Mouse (Mus musculus) liver, embryonic 12.5 days (tissue): ENCODE results near the gene Bcat1. TPM values are rescaled to one million over a fixed set of nuclear protein-coding genes. Genes with fewer than 3 reads are reported as not detected.

ENCODE experiments used
- ATAC-seq: fragments of 200-750 bp; cut with Nextera tagmentation; 2 replicates; pipeline ENCODE4 v1.8.0; 2017; ENCODE audit warnings: moderate number of reproducible peaks, mild to moderate bottlenecking, moderate library complexity
- H3K27ac ChIP-seq: fragments of 300-500 bp; sonication (generic); 2 replicates; pipeline ENCODE4 v1.5.1; 2016; ENCODE audit warnings: mild to moderate bottlenecking
- H3K27me3 ChIP-seq: fragments of 300-500 bp; sonication (generic); replicated peaks from 2 replicates; pipeline ENCODE4 v1.6.1; 2016; ENCODE audit warnings: mild to moderate bottlenecking, moderate library complexity
- H3K36me3 ChIP-seq: fragments of 300-500 bp; sonication (generic); 2 replicates; pipeline ENCODE4 v1.6.1; 2016; ENCODE audit warnings: mild to moderate bottlenecking, moderate library complexity
- H3K4me1 ChIP-seq: fragments of 300-500 bp; sonication (generic); 2 replicates; pipeline ENCODE4 v1.6.1; 2016
- H3K4me2 ChIP-seq: fragments of 300-500 bp; sonication (generic); 2 replicates; pipeline ENCODE4 v1.6.1; 2016; ENCODE audit warnings: mild to moderate bottlenecking, moderate library complexity
- H3K4me3 ChIP-seq: fragments of 300-500 bp; sonication (generic); 2 replicates; pipeline ENCODE4 v1.5.1; 2016; ENCODE audit warnings: mild to moderate bottlenecking, moderate library complexity
- H3K9ac ChIP-seq: fragments of 300-500 bp; sonication (generic); 2 replicates; pipeline ENCODE4 v1.6.1; 2016; ENCODE audit warnings: mild to moderate bottlenecking, moderate library complexity
- H3K9me3 ChIP-seq: fragments of 300-500 bp; sonication (generic); replicated peaks from 2 replicates; pipeline ENCODE4 v1.6.1; 2016; ENCODE audit warnings: mild to moderate bottlenecking, moderate library complexity
- WGBS: fragments of 180-500 bp; shearing (Covaris S2); methylation state at CpG from one replicate; pipeline ENCODE4 v1.1.7; 2016; ENCODE audit not compliant: insufficient replicate concordance; 5-methylcytosine and 5-hydroxymethylcytosine counted together
- polyA plus RNA-seq: library from polyadenylated mRNA; unstranded; fragments of >200 nt; fragmentation: Nextera tagmentation; extraction: Ambion mirVana; gene quantifications from 2 replicates; pipeline ENCODE4 v1.2.1, GENCODE M21; 2016

Gene Bcat1
- polyA plus RNA-seq, 1 experiment from 2014 or later, result 0.93 TPM

DNA sequence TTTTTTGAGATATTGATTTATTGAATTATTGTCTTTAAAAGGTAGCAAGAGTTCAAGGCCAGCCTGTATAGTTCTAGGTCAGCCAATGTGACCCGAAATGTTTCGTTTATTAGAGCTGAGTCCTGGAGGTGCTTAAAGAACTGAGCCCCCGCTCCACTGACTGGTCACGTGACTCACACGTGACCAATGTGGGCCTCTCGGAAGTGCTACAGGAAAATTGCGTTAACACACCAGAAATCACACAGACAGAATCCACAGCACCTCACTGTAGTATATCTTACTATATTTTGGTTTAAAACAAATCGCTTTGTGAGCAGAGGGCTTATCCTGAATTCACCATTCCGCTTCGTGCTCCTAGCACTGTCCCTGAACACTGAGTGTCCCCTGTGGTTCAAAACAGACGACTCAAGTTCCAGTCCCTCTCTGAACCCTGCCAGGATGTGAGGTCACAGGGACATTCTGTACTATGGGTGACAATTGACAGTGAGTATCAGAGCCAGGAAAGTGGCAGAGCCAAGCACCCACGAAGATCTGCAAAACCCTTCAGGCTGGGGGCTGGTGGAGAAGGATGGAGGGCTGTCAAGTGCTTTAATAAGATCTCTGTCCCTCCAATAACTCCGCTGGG, 29.6 kb downstream of the Bcat1 start:
- WGBS, result 71% methylated on average over 13 of the region's 13 CpGs
- H3K36me3 ChIP-seq, result no peaks in the 10 kb centered on the region
- no peak overlapping the region for H3K9ac ChIP-seq
- H3K4me1 ChIP-seq, result no peaks in the 10 kb centered on the region
- peaks cover 43% of the 10 kb centered on the region for H3K27me3 ChIP-seq
- no peaks in the 10 kb centered on the region for H3K9me3 ChIP-seq
- H3K4me3 ChIP-seq, result no peak overlapping the region
- no peak overlapping the region for H3K4me2 ChIP-seq
- no peak for ATAC-seq
- no peak overlapping the region for H3K27ac ChIP-seq

GRCm38 (mm10) chr6:145044916-145045574, 30.9 kb downstream of the Bcat1 start:
- WGBS, result 79% methylated on average over 20 of the region's 20 CpGs
- H3K9ac ChIP-seq, result no peak overlapping the region
- ATAC-seq, result no peak
- no peaks in the 10 kb centered on the region for H3K36me3 ChIP-seq
- H3K4me1 ChIP-seq, result no peaks in the 10 kb centered on the region
- peaks cover 38% of the 10 kb centered on the region for H3K27me3 ChIP-seq
- H3K9me3 ChIP-seq, result no peaks in the 10 kb centered on the region
- no peak overlapping the region for H3K4me2 ChIP-seq
- no peak overlapping the region for H3K4me3 ChIP-seq
- H3K27ac ChIP-seq, result no peak overlapping the region

GRCm38 (mm10) chr6:145040732-145041131, 35.3 kb downstream of the Bcat1 start:
- Histone ChIP-seq H3K36me3 (no peaks in the 10 kb centered on the region), H3K4me3 (no peak overlapping the region), H3K27ac (no peak overlapping the region), H3K27me3 (no peaks in the 10 kb centered on the region), H3K4me1 (no peaks in the 10 kb centered on the region), H3K4me2 (no peak overlapping the region), H3K9me3 (no peaks in the 10 kb centered on the region), H3K9ac (no peak overlapping the region)
- ATAC-seq, result no peak
- WGBS, result 29% methylated on average over 7 of the region's 7 CpGs

GRCm38 (mm10) chr6:145037626-145038025, 38.4 kb downstream of the Bcat1 start:
- WGBS, result 41% methylated on average over 1 of the region's 1 CpGs
- Histone ChIP-seq H3K27me3 (no peaks in the 10 kb centered on the region), H3K9me3 (no peaks in the 10 kb centered on the region), H3K4me3 (no peak overlapping the region), H3K9ac (no peak overlapping the region), H3K36me3 (no peaks in the 10 kb centered on the region), H3K27ac (no peak overlapping the region), H3K4me2 (no peak overlapping the region), H3K4me1 (no peaks in the 10 kb centered on the region)
- no peak for ATAC-seq

GRCm38 (mm10) chr6:145035412-145035811, 40.6 kb downstream of the Bcat1 start:
- no peaks in the 10 kb centered on the region for H3K4me1 ChIP-seq
- no peak overlapping the region for H3K4me3 ChIP-seq
- WGBS, result 78% methylated on average over 9 of the region's 9 CpGs
- no peaks in the 10 kb centered on the region for H3K9me3 ChIP-seq
- no peak for ATAC-seq
- no peaks in the 10 kb centered on the region for H3K27me3 ChIP-seq
- H3K4me2 ChIP-seq, result no peak overlapping the region
- no peak overlapping the region for H3K9ac ChIP-seq
- H3K36me3 ChIP-seq, result no peaks in the 10 kb centered on the region
- no peak overlapping the region for H3K27ac ChIP-seq

DNA sequence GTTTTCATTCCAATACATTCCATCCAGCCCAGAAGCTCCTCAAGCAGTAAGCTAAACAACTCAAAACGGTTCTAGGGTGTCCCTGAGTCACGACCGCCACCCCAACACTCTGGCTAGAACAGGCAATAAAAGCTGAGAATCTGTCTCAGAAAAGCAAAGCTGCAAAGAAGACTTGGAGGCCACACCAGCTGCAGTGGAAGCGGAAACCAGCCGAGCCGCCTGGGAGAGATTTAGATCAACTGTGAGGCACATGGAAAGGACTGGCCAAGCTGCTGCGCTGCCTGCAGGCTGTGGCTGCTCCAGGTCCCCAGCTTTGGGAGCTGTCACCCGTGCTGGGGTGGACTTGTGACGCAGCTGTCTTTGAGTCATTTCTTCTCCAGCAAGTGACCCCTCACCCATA, 45.4 kb downstream of the Bcat1 start:
- Histone ChIP-seq H3K9me3 (no peaks in the 10 kb centered on the region), H3K27me3 (no peaks in the 10 kb centered on the region), H3K9ac (no peak overlapping the region), H3K4me2 (no peak overlapping the region), H3K4me3 (no peak overlapping the region), H3K27ac (no peak overlapping the region), H3K36me3 (no peaks in the 10 kb centered on the region), H3K4me1 (no peaks in the 10 kb centered on the region)
- 65% methylated on average over 9 of the region's 9 CpGs for WGBS
- no peak for ATAC-seq

- Histone ChIP-seq H3K27me3 (no peaks in the 10 kb centered on the region), H3K27ac (no peak overlapping the region), H3K36me3 (no peaks in the 10 kb centered on the region), H3K9ac (no peak overlapping the region), H3K4me1 (0 out of 2 replicates have a peak, but pooled peaks cover 10% of the 10 kb centered on the region), H3K4me3 (no peak overlapping the region), H3K4me2 (no peak overlapping the region), H3K9me3 (no peaks in the 10 kb centered on the region)
- 72% methylated on average over 8 of the region's 8 CpGs for WGBS
- no peak for ATAC-seq
Observed at GRCm38 (mm10) chr6:145023990-145024389, 52.0 kb downstream of the Bcat1 start.

- H3K9me3 ChIP-seq, result no peaks in the 10 kb centered on the region
- H3K36me3 ChIP-seq, result no peaks in the 10 kb centered on the region
- WGBS, result 66% methylated on average over 14 of the region's 14 CpGs
- H3K27ac ChIP-seq, result no peak overlapping the region
- H3K4me3 ChIP-seq, result no peak overlapping the region
- H3K4me1 ChIP-seq, result 0 out of 2 replicates have a peak, but pooled peaks cover 10% of the 10 kb centered on the region
- H3K4me2 ChIP-seq, result no peak overlapping the region
- H3K9ac ChIP-seq, result no peak overlapping the region
- ATAC-seq, result no peak
- no peaks in the 10 kb centered on the region for H3K27me3 ChIP-seq
Observed at GRCm38 (mm10) chr6:145022966-145023725, 52.8 kb downstream of the Bcat1 start.

DNA sequence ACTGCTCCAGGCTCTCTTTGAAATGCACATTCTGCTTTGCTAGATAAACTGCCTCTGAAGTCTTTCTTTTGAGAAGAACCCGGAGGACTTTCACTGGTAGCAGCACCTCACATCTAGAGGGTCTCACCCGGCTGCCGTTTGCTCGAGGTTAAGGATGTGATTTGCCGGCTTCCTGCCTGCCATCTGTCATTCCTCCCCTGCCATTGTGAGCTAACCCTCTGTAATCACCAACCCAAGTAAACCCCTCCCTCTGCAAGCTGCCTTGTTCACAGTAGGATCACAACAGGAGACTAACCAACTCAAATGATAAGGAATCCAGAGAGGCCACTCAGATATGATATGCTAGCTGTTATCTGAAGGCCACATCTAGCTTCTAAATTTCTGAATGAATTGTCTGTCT, 53.6 kb downstream of the Bcat1 start:
- H3K4me3 ChIP-seq, result no peak overlapping the region
- no peaks in the 10 kb centered on the region for H3K27me3 ChIP-seq
- H3K4me1 ChIP-seq, result peaks cover 14% of the 10 kb centered on the region; the same call in 1 of the 2 replicates
- no peak overlapping the region for H3K4me2 ChIP-seq
- no peaks in the 10 kb centered on the region for H3K9me3 ChIP-seq
- H3K36me3 ChIP-seq, result no peaks in the 10 kb centered on the region
- 36% methylated on average over 5 of the region's 5 CpGs for WGBS
- H3K27ac ChIP-seq, result no peak overlapping the region
- H3K9ac ChIP-seq, result no peak overlapping the region
- no peak for ATAC-seq

GRCm38 (mm10) chr6:145020553-145020952, 55.4 kb downstream of the Bcat1 start:
- H3K4me1 ChIP-seq, result peaks cover 14% of the 10 kb centered on the region; the same call in 1 of the 2 replicates
- 75% methylated on average over 4 of the region's 4 CpGs for WGBS
- H3K9me3 ChIP-seq, result no peaks in the 10 kb centered on the region
- H3K27ac ChIP-seq, result no peak overlapping the region
- no peaks in the 10 kb centered on the region for H3K36me3 ChIP-seq
- no peaks in the 10 kb centered on the region for H3K27me3 ChIP-seq
- no peak overlapping the region for H3K4me3 ChIP-seq
- no peak overlapping the region for H3K4me2 ChIP-seq
- no peak for ATAC-seq
- H3K9ac ChIP-seq, result no peak overlapping the region

DNA sequence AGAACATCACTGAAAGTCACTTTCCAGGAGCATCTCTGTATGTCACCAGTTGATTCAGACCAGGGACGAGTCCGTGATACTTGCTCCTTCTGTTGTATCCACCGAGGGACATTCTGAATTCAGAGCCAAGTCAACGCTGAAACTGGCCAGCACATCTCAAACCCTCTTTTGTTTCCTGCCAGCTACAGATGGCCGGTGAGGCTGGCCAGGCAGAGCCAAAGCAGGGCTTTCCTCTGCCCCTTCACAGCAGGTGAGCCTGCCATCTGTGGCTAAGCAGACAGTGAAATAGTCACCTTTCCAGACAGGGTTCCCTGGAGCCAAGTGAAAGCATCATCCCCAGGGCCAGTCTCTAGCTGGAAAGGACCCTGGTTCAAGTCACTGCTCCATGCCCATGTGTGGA, 57.7 kb downstream of the Bcat1 start:
- WGBS, result 83% methylated on average over 5 of the region's 5 CpGs

GRCm38 (mm10) chr6:145017508-145017907, 58.5 kb downstream of the Bcat1 start:
- no peaks in the 10 kb centered on the region for H3K36me3 ChIP-seq
- peaks cover 14% of the 10 kb centered on the region; the same call in 1 of the 2 replicates for H3K4me1 ChIP-seq
- 52% methylated on average over 4 of the region's 4 CpGs for WGBS
- no peak overlapping the region for H3K4me3 ChIP-seq
- H3K9me3 ChIP-seq, result no peaks in the 10 kb centered on the region
- H3K4me2 ChIP-seq, result no peak overlapping the region
- H3K27ac ChIP-seq, result no peak overlapping the region
- no peaks in the 10 kb centered on the region for H3K27me3 ChIP-seq
- H3K9ac ChIP-seq, result no peak overlapping the region
- peak; percentile 81 for ATAC-seq

More for the DNA sequence above, 57.7 kb downstream of the Bcat1 start:
- H3K4me1 ChIP-seq, result peaks cover 14% of the 10 kb centered on the region; the same call in 1 of the 2 replicates
- no peaks in the 10 kb centered on the region for H3K9me3 ChIP-seq
- no peak overlapping the region for H3K4me2 ChIP-seq
- no peaks in the 10 kb centered on the region for H3K36me3 ChIP-seq
- H3K4me3 ChIP-seq, result no peak overlapping the region
- no peaks in the 10 kb centered on the region for H3K27me3 ChIP-seq
- no peak overlapping the region for H3K27ac ChIP-seq
- H3K9ac ChIP-seq, result no peak overlapping the region
- no peak for ATAC-seq
